Mouse (Mus musculus) spleen, adult 2 months (tissue): ENCODE data around the gene Zfp868.

ENCODE experiments used
- CTCF ChIP-seq: fragments of 200-500 bp; IDR thresholded peaks from 2 replicates; pipeline ENCODE4 v1.5.1; 2011; ENCODE audit warnings: mild to moderate bottlenecking, inconsistent platforms; ENCODE audit not compliant: insufficient read depth, insufficient read length, insufficient replicate concordance; ENCODE audit errors: extremely low read depth
- POLR2A ChIP-seq: fragments of 200-500 bp; IDR thresholded peaks from 2 replicates; pipeline ENCODE4 v1.6.1; 2011; ENCODE audit warnings: low read depth, low read length, inconsistent platforms

DNA sequence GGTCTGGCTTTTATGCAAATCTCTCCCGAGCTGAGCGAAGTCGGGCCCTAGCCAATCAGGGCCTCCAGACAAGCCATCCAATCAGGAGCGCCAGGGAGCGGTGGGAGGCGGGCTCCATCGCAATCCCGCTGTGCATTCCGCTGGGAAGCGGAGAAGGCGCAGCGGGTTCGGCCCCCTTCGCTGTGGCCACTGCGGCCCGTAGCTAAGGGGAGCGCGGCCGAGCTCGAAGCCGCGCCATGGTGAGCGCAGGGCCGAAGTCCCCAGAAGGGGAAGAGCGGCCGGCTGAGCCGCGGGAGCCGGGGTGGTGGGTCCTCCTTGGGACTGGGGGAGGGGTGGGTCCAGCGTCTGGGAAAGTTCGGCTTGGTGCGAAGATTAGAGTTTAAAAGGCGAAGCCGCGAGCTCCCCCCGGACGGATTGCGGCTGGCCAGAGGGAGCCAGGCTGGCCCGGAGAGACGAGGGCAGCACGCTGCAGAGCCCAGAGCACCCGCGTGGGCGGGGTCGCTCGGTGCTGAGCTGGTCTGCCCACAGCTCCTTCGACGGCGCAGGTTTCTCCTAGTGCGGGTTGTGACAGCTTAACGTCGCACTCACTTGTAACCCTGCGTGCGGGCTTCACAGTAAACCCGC is 29.1 kb upstream of the Zfp868 start, which contains the start of gene Zfp964:
- no peak for TF ChIP-seq POLR2A
- no peak for TF ChIP-seq CTCF
